Mouse (Mus musculus) stomach, embryonic 16.5 days (tissue): ENCODE measurements around the gene Bcap29. TPM values are rescaled to one million over a fixed set of nuclear protein-coding genes. Genes with fewer than 3 reads are reported as not detected.
"Not testable (repeated sequence)": the region's sequence is repeated elsewhere in the genome, so short reads cannot be mapped to it uniquely, and the experiment has no call there.

Experiments used
- ATAC-seq: fragments of 200-750 bp; cut with Nextera tagmentation; 2 replicates; pipeline ENCODE4 v1.8.0; 2017; ENCODE audit warnings: moderate number of reproducible peaks, moderate TSS enrichment; ENCODE audit not compliant: insufficient read depth, low FRiP score
- H3K27ac ChIP-seq: fragments of 300-500 bp; sonication (generic); 2 replicates; pipeline ENCODE4 v1.5.1; 2014; ENCODE audit warnings: low read length
- H3K27me3 ChIP-seq: fragments of 300-500 bp; sonication (generic); 2 replicates; pipeline ENCODE4 v1.6.1; 2014; ENCODE audit warnings: low read length, control low read depth, mixed read lengths; ENCODE audit not compliant: control insufficient read depth, insufficient read depth
- H3K36me3 ChIP-seq: fragments of 300-500 bp; sonication (generic); 2 replicates; pipeline ENCODE4 v1.6.1; 2014; ENCODE audit warnings: low read length; ENCODE audit not compliant: control insufficient read depth, insufficient read depth
- H3K4me1 ChIP-seq: fragments of 300-500 bp; sonication (generic); 2 replicates; pipeline ENCODE4 v1.6.1; 2014; ENCODE audit warnings: low read length, control low read depth, mixed read lengths; ENCODE audit not compliant: control insufficient read depth, insufficient read depth
- H3K4me2 ChIP-seq: fragments of 300-500 bp; sonication (generic); 2 replicates; pipeline ENCODE4 v1.6.1; 2014; ENCODE audit warnings: low read depth, low read length, mixed read lengths
- H3K4me3 ChIP-seq: fragments of 300-500 bp; sonication (generic); replicated peaks from 2 replicates; pipeline ENCODE4 v1.5.1; 2014; ENCODE audit warnings: mild to moderate bottlenecking, low read length
- H3K9ac ChIP-seq: fragments of 300-500 bp; sonication (generic); 2 replicates; pipeline ENCODE4 v1.6.1; 2014; ENCODE audit warnings: low read length
- H3K9me3 ChIP-seq: fragments of 300-500 bp; sonication (generic); replicated peaks from 2 replicates; pipeline ENCODE4 v1.6.1; 2016; ENCODE audit warnings: low read length, control low read depth; ENCODE audit not compliant: control insufficient read depth
- WGBS: fragments of 180-500 bp; shearing (Covaris S2); extraction: QIAGEN DNeasy Blood & Tissue Kit; methylation state at CpG from one replicate; pipeline ENCODE4 v1.1.7; 2014; 5-methylcytosine and 5-hydroxymethylcytosine counted together
- polyA plus RNA-seq: library from polyadenylated mRNA; unstranded; fragments of >200 nt; fragmentation: Nextera tagmentation; extraction: Ambion mirVana; gene quantifications from 2 replicates; pipeline ENCODE4 v1.2.1, GENCODE M21; 2015

Gene Bcap29
- polyA plus RNA-seq, 1 experiment from 2014 or later: 32.5 TPM

DNA sequence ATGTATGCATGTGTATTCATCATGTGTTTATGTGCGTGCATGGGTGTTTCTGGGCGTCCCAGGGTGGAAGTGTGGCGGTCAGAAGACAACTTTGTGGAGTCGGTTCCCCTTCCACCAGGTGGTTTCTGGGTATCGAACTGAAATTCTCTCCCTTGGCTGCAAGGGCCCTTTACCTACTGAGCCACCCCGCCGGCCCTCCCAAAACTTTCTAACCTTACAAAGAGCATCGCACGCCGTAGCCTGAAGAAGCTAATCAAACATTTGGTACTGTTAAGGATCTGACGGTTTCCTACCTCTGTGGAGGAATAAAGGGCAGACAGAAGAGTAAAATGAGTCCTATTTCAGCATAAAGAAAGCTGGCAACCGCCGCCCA is 502 bp downstream of the Bcap29 start:
- WGBS: 7% methylated on average over 13 of the region's 13 CpGs
- H3K4me1 ChIP-seq: no peaks in the 10 kb centered on the region; the same call in 1 of the 2 replicates
- no peaks in the 10 kb centered on the region for H3K9me3 ChIP-seq
- H3K27ac ChIP-seq: peak overlapping the region; percentile 67
- H3K4me2 ChIP-seq: peak overlapping the region; percentile 95
- peak overlapping the region; percentile 91 for H3K9ac ChIP-seq
- 0 out of 2 replicates have a peak, but pooled peaks have one; percentile 38 for ATAC-seq
- peak overlapping the region; percentile 60 for H3K4me3 ChIP-seq
- H3K27me3 ChIP-seq: no peaks in the 10 kb centered on the region
- 0 out of 2 replicates have a peak, but pooled peaks cover under 1% of the 10 kb centered on the region for H3K36me3 ChIP-seq

DNA sequence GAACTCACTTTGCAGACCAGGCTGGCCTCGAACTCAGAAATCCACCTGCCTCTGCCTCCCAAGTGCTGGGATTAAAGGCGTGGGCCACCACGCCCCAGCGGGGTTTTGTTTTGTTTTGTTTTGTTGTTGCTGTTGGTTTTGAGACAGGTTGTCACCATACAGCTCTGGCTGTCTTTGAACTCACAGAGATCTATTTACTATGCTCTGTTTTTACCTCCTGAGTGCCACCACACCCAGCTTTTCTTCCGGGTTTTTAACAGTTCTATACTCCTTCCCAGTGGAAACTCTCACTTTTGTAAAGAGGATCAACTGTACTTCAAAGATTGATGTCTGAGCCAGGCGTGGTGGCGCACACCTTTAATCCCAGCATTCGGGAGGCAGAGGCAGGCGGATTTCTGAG is 6.1 kb downstream of the Bcap29 start:
- not testable (repeated sequence) for H3K4me1 ChIP-seq, H3K27me3 ChIP-seq, H3K4me2 ChIP-seq, H3K36me3 ChIP-seq, ATAC-seq, H3K9ac ChIP-seq, H3K4me3 ChIP-seq, H3K27ac ChIP-seq, H3K9me3 ChIP-seq
- WGBS: 88% methylated on average over 9 of the region's 9 CpGs

DNA sequence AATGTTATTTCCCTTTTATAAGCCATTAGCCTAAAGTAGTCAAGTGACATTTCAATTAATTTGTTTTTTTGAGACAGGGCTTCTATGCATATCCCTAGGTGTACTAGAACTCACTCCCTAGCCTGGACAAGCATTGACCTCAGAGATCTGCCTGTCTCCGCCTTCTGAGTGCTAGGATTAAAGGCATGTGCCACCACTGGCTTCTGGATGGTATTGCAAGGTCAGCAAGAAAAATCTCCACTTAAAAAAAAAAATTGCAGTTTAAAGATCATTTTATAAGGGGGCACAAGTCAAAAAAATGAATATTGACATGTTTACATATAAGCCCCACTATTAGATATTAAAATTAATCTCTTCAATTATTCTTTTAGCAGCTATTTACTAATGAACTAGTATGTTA is 9.4 kb downstream of the Bcap29 start:
- Histone ChIP-seq H3K9me3 (no peaks in the 10 kb centered on the region), H3K9ac (no peak overlapping the region), H3K36me3 (peaks cover 7% of the 10 kb centered on the region; the same call in 1 of the 2 replicates), H3K4me1 (no peaks in the 10 kb centered on the region), H3K27ac (no peak overlapping the region), H3K4me3 (no peak overlapping the region), H3K27me3 (no peaks in the 10 kb centered on the region), H3K4me2 (no peak overlapping the region)
- no peak for ATAC-seq
- WGBS: 94% methylated on average over 1 of the region's 1 CpGs

DNA sequence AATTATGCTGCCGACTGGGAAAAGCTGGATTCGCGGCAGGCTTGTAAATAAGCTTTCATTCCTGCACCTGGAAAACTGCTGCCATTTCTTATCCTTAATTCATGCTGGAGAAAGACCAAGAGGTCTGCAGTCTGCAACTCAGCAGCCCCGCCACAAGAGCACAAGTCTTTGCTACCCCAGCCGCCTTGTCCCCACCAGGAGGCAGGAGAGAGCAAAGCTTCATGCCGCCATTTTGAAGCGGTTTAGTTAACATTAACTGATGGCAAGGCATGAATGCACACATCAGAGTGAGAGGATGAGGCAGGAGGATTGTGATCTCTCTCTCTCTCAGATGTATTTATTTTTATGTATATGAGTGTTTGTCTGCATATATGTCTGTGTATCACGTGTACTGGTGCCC is 14.4 kb downstream of the Bcap29 start:
- WGBS: 66% methylated on average over 8 of the region's 8 CpGs

DNA sequence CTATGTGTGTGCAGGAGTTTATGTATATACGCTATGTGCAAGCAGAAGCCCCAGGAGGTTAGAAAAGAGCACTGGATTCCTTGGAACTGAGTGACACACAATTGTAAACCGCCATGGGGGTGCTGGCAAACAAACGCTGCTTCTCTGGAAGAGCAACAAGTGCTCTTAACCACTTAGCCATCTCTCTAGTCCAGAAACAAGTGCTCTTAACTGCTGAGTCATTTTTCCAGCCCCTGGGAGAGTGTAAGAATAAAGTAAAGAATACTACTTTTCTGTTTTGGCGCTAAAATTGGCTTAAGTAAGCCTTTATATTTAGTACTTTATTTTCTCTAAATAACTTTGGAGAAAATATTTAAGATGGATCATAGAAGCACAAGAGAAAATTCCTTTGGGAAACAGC is 21.1 kb downstream of the Bcap29 start:
- 64% methylated on average over 4 of the region's 4 CpGs for WGBS
- ATAC-seq: no peak
- Histone ChIP-seq H3K4me1 (no peaks in the 10 kb centered on the region), H3K27me3 (no peaks in the 10 kb centered on the region), H3K36me3 (peaks cover 5% of the 10 kb centered on the region; the same call in 1 of the 2 replicates), H3K27ac (no peak overlapping the region), H3K9me3 (no peaks in the 10 kb centered on the region), H3K9ac (no peak overlapping the region), H3K4me2 (no peak overlapping the region), H3K4me3 (no peak overlapping the region)

More for the DNA sequence above, 14.4 kb downstream of the Bcap29 start:
- H3K36me3 ChIP-seq: peaks cover 8% of the 10 kb centered on the region; the same call in 1 of the 2 replicates
- H3K27ac ChIP-seq: peak overlapping the region; percentile 40; the same call in 1 of the 2 replicates
- H3K4me3 ChIP-seq: no peak overlapping the region
- H3K27me3 ChIP-seq: no peaks in the 10 kb centered on the region
- H3K4me2 ChIP-seq: no peak overlapping the region
- H3K4me1 ChIP-seq: no peaks in the 10 kb centered on the region
- no peak for ATAC-seq
- no peak overlapping the region for H3K9ac ChIP-seq
- no peaks in the 10 kb centered on the region for H3K9me3 ChIP-seq

DNA sequence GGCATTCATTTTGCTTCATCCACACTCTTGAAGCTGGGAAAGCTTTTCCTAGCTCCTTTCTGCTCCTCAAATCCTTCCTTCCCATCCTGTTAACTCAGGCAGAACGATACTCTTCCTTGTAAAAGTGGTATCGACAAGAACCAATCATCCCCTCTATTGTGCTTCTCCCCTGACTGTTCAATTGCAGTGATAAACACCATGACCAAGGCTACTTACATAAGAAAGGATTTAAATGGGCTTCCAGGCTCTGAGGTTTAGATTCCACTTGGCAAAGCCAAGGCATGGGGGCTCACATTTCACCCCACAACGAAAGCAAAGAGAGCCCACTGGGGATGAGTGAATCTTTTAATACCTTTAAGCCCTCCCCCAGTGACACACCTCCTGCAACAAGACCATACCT is 26.3 kb downstream of the Bcap29 start:
- H3K4me1 ChIP-seq: no peaks in the 10 kb centered on the region
- H3K36me3 ChIP-seq: no peaks in the 10 kb centered on the region
- no peak overlapping the region for H3K4me2 ChIP-seq
- H3K4me3 ChIP-seq: no peak overlapping the region
- H3K9me3 ChIP-seq: no peaks in the 10 kb centered on the region
- H3K27ac ChIP-seq: no peak overlapping the region
- no peak overlapping the region for H3K9ac ChIP-seq
- no peaks in the 10 kb centered on the region for H3K27me3 ChIP-seq
- ATAC-seq: no peak
- 56% methylated on average over 3 of the region's 3 CpGs for WGBS

DNA sequence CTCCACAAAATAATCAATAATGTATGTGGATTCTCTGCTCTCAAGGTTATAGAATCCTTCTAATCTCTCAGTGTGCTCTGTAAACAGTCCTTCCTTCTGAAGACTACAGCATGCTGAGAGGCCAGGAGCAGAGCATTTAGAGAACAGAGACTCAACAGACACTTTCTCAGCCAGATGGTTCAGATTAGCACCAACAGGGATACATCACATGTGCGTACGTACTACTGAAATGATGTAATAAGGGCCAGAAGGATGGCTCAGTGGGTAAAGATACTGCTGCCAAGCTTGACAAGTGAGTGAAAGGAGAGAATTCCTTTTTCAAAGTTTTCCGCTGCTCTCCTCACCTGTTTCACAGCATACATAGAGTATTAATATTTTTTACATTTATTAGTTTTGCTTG is 29.6 kb downstream of the Bcap29 start:
- 75% methylated on average over 3 of the region's 3 CpGs for WGBS
- no peak for ATAC-seq
- no peaks in the 10 kb centered on the region for H3K36me3 ChIP-seq
- no peaks in the 10 kb centered on the region for H3K9me3 ChIP-seq
- no peak overlapping the region for H3K9ac ChIP-seq
- no peak overlapping the region for H3K4me3 ChIP-seq
- no peaks in the 10 kb centered on the region for H3K4me1 ChIP-seq
- no peak overlapping the region for H3K4me2 ChIP-seq
- no peaks in the 10 kb centered on the region for H3K27me3 ChIP-seq
- H3K27ac ChIP-seq: no peak overlapping the region

DNA sequence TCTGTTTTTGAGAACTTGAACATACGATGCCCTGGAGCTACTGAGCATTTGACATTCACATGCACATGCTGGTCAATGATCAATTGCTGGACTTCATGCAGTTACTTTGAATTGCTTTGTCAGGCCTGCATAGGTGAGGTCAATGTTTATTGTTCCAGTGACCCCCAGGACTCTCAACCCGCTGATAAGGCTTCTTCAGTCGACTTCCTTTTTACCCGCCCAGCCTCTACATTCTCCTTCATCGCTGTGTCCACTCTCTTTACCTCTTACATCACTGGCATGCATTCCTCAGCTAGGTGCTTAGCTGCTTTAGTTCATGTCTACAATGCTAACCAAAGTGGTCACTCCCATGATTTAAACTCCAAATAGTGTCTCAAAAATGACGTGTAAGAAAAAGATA is 30.9 kb downstream of the Bcap29 start:
- ATAC-seq: no peak
- Histone ChIP-seq H3K27me3 (no peaks in the 10 kb centered on the region), H3K9me3 (no peaks in the 10 kb centered on the region), H3K36me3 (no peaks in the 10 kb centered on the region), H3K27ac (no peak overlapping the region), H3K4me2 (no peak overlapping the region), H3K4me1 (no peaks in the 10 kb centered on the region), H3K9ac (no peak overlapping the region), H3K4me3 (no peak overlapping the region)
- 46% methylated on average over 6 of the region's 6 CpGs for WGBS

DNA sequence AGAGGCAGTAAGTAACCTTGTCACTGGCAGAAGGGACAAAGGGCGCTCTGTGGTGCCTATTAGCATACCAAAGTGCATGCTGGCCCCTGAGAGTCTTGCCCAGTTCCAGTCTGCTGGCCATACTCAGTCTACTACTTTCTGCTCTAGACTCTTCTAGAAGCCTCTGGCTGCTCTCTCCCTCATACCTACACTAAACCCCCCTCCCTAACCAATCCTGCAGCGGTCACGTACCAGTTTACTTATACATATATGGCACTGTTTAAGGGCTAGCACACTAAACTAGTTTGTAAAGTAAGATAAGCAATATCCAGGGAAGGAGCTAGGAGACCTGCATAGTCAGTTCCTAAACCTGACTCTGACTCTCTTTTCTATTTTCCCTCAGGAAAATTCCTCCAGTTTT is 40.2 kb downstream of the Bcap29 start:
- H3K9ac ChIP-seq: no peak overlapping the region
- no peaks in the 10 kb centered on the region for H3K9me3 ChIP-seq
- no peaks in the 10 kb centered on the region for H3K27me3 ChIP-seq
- no peak overlapping the region for H3K27ac ChIP-seq
- H3K4me3 ChIP-seq: no peak overlapping the region
- ATAC-seq: no peak
- WGBS: 83% methylated on average over 3 of the region's 3 CpGs
- no peak overlapping the region for H3K4me2 ChIP-seq
- H3K4me1 ChIP-seq: 0 out of 2 replicates have a peak, but pooled peaks cover 3% of the 10 kb centered on the region
- no peaks in the 10 kb centered on the region for H3K36me3 ChIP-seq

DNA sequence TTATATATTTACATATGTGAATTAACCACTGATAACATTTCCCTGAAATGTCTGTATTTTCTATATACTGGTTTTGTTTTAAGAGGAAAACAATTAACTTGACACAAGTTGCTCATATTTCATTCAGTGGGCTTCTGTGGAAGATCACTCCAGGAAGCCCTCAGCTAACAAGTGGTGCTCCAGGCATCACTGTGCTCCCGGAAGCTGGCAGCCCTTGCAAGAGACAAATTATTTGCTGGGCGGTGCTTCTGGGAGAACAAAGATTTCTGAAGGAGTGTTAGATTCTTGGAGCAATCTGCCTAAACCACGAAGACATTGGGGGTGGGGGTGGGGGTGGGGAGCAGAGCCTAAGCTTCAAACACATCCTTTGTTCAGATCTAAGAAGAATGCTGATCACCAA is 42.4 kb downstream of the Bcap29 start:
- no peaks in the 10 kb centered on the region for H3K36me3 ChIP-seq
- H3K9me3 ChIP-seq: no peaks in the 10 kb centered on the region
- no peak overlapping the region for H3K9ac ChIP-seq
- H3K27ac ChIP-seq: no peak overlapping the region
- ATAC-seq: no peak
- H3K27me3 ChIP-seq: no peaks in the 10 kb centered on the region
- no peak overlapping the region for H3K4me3 ChIP-seq
- 27% methylated on average over 3 of the region's 3 CpGs for WGBS
- no peak overlapping the region for H3K4me2 ChIP-seq
- 0 out of 2 replicates have a peak, but pooled peaks cover 3% of the 10 kb centered on the region for H3K4me1 ChIP-seq
